17 mouse cellular contexts compared by ENCODE assay signal in the genomic region with DNA sequence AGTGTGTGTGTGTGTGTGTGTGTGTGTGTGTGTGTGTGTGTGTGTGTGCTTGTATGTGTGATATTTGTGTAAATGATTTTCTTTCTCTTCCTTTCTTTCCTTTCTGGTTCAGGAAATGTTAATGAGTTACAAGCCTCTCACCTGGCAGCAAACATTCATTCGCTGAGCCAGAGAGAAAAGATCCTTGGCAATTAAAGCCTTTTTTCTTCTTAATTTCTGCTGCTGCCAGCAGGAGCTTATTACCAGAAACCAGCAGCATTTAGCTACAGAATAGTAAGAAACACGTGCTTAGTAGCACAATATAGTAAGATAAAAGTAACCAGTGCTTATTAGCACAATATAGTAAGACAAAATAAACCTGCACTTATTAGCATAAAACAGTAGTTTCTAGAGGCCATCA.
A peak's percentile ranks its signal among the peaks of the same experiment; 100 is the strongest.
DNase-seq lines count a peak whose midpoint lies in the region; ATAC-seq and TF ChIP-seq lines count a peak whose summit lies in the region.
"Had no signal": no experiment of that assay in that cellular context is flagged by ENCODE, and none has a peak within 500 bp of the region (broad histone marks: within the 10 kb centered on the region; RNA-seq: fewer than 3 reads in every experiment).

No protein-coding gene starts in this region.

- no peak overlapping the region for H3K27ac ChIP-seq in forebrain, postnatal 0 days (ENCODE audit: low read depth, low read length)
- no peak overlapping the region for H3K27ac ChIP-seq in forebrain, embryonic 16.5 days (ENCODE audit: low read length)
- H3K27ac ChIP-seq: embryonic facial prominence, embryonic 10.5 days; embryonic facial prominence, embryonic 12.5 days; forebrain, embryonic 12.5 days; forebrain, embryonic 15.5 days had no signal

- H3K9me3 ChIP-seq in forebrain, postnatal 0 days (ENCODE audit: low read length): no peaks in the 10 kb centered on the region
- H3K9me3 ChIP-seq in forebrain, embryonic 16.5 days (ENCODE audit: control insufficient read depth, low read length): no peaks in the 10 kb centered on the region
- H3K9me3 ChIP-seq: embryonic facial prominence, embryonic 10.5 days; embryonic facial prominence, embryonic 12.5 days; forebrain, embryonic 12.5 days; forebrain, embryonic 15.5 days had no signal

- TF ChIP-seq CTCF in forebrain, postnatal 0 days (IDR thresholded peaks at IDR 0.05; ENCODE audit: low read depth): no peak
- TF ChIP-seq CTCF in brain, embryonic 14.5 days (IDR thresholded peaks at IDR 0.05; ENCODE audit: borderline replicate concordance, extremely low read depth, insufficient read depth, insufficient read length): no peak

- H3K4me1 ChIP-seq in forebrain, postnatal 0 days (ENCODE audit: insufficient read depth): no peaks in the 10 kb centered on the region
- no peaks in the 10 kb centered on the region for H3K4me1 ChIP-seq in forebrain, embryonic 16.5 days (replicated peaks; ENCODE audit: control insufficient read depth, insufficient read depth, low read length)
- H3K4me1 ChIP-seq: embryonic facial prominence, embryonic 10.5 days; embryonic facial prominence, embryonic 12.5 days; forebrain, embryonic 12.5 days had no signal

- no peak for TF ChIP-seq POLR2A in brain, embryonic 14.5 days (IDR thresholded peaks at IDR 0.05; ENCODE audit: borderline replicate concordance, extremely low read depth, insufficient read depth, insufficient read length, poor library complexity, severe bottlenecking)

- DNase-seq in forebrain, postnatal 0 days: peak; percentile 1
- DNase-seq in kidney, adult 9 months: peak; percentile 14
- DNase-seq in kidney, postnatal 4 days: no peak
- peak; percentile 70 for DNase-seq in brain, embryonic 14.5 days (ENCODE audit: low read depth)
- no peak for DNase-seq in spleen, adult 12 weeks (ENCODE audit: low spot score)
- DNase-seq: adrenal gland, adult 2 months; adrenal gland, postnatal 10 days; adrenal gland, postnatal 25 days; cerebellum, adult 11-12 months; cerebellum, adult 2 months; cerebellum, adult 9-10 months; cerebellum, postnatal 25 days had no signal

- no peaks in the 10 kb centered on the region for H3K36me3 ChIP-seq in forebrain, postnatal 0 days (ENCODE audit: insufficient read depth)
- H3K36me3 ChIP-seq in forebrain, embryonic 16.5 days (ENCODE audit: control insufficient read depth, insufficient read depth): no peaks in the 10 kb centered on the region
- H3K36me3 ChIP-seq: embryonic facial prominence, embryonic 10.5 days; embryonic facial prominence, embryonic 12.5 days; forebrain, embryonic 12.5 days; forebrain, embryonic 15.5 days had no signal

- H3K27me3 ChIP-seq in forebrain, postnatal 0 days (ENCODE audit: insufficient read depth, low read length): no peaks in the 10 kb centered on the region
- H3K27me3 ChIP-seq in forebrain, embryonic 16.5 days (replicated peaks; ENCODE audit: control insufficient read depth, insufficient read depth, low read length): no peaks in the 10 kb centered on the region
- H3K27me3 ChIP-seq: embryonic facial prominence, embryonic 12.5 days; forebrain, embryonic 12.5 days; forebrain, embryonic 15.5 days had no signal

- no peak overlapping the region for H3K9ac ChIP-seq in forebrain, postnatal 0 days
- no peak overlapping the region for H3K9ac ChIP-seq in forebrain, embryonic 16.5 days (replicated peaks; ENCODE audit: low read depth, low read length)
- H3K9ac ChIP-seq: embryonic facial prominence, embryonic 12.5 days; forebrain, embryonic 12.5 days; forebrain, embryonic 15.5 days had no signal

- ATAC-seq in forebrain, postnatal 0 days: no peak
- no peak for ATAC-seq in forebrain, embryonic 16.5 days
- ATAC-seq: forebrain, embryonic 15.5 days had no signal

- no peak overlapping the region for H3K4me3 ChIP-seq in forebrain, postnatal 0 days (ENCODE audit: low read depth, low read length)
- H3K4me3 ChIP-seq in forebrain, embryonic 16.5 days (replicated peaks; ENCODE audit: low read length): no peak overlapping the region
- H3K4me3 ChIP-seq: embryonic facial prominence, embryonic 10.5 days; embryonic facial prominence, embryonic 12.5 days; forebrain, embryonic 12.5 days; forebrain, embryonic 15.5 days had no signal

- WGBS in forebrain, postnatal 0 days: 11% methylated on average over 2 of the region's 2 CpGs
- WGBS in forebrain, embryonic 16.5 days: 8% methylated on average over 2 of the region's 2 CpGs

- no peak overlapping the region for H3K4me2 ChIP-seq in forebrain, postnatal 0 days (ENCODE audit: low read depth)
- H3K4me2 ChIP-seq in forebrain, embryonic 16.5 days (ENCODE audit: low read length): no peak overlapping the region
- H3K4me2 ChIP-seq: embryonic facial prominence, embryonic 12.5 days; forebrain, embryonic 12.5 days; forebrain, embryonic 15.5 days had no signal

Comparison
In these comparisons a context has a peak if more than half of its experiments do, and no peak if none do; other contexts are left out.
1. DNase-seq: peak in forebrain, postnatal 0 days (single experiment), kidney, adult 9 months (single experiment) and brain, embryonic 14.5 days (single experiment); none in kidney, postnatal 4 days (0 of 2) and spleen, adult 12 weeks (single experiment).